Mouse (Mus musculus): ENCODE data around the gene 9230112D13Rik. TPM values are rescaled to one million over a fixed set of nuclear protein-coding genes. Genes with fewer than 3 reads are reported as not detected.

9230112D13Rik gene
- polyA plus RNA-seq, 1 experiment from 2014 or later, result not detected

- H3K9ac ChIP-seq (ENCODE audit: low read depth, low read length), result peak overlapping the region; percentile 83
- 1% methylated on average over 55 of the region's 55 CpGs for WGBS (ENCODE audit: insufficient replicate concordance)
- ATAC-seq (replicated peaks; ENCODE audit: insufficient number of reproducible peaks, low FRiP score, low TSS enrichment), result peak; percentile 70
- H3K27ac ChIP-seq (ENCODE audit: low read depth, low read length), result peak overlapping the region; percentile 84
- peak overlapping the region; percentile 87 for H3K4me2 ChIP-seq
- no peaks in the 10 kb centered on the region for H3K36me3 ChIP-seq (ENCODE audit: control insufficient read depth, insufficient read depth, low read length)
- no peaks in the 10 kb centered on the region for H3K27me3 ChIP-seq (ENCODE audit: control insufficient read depth, insufficient read depth, low read length)
- H3K4me3 ChIP-seq (ENCODE audit: low read depth, low read length), result peak overlapping the region; percentile 57
- no peaks in the 10 kb centered on the region for H3K9me3 ChIP-seq (replicated peaks; ENCODE audit: control insufficient read depth, low read length)
- H3K4me1 ChIP-seq (ENCODE audit: control insufficient read depth, insufficient read depth, low read length), result peaks cover 44% of the 10 kb centered on the region
Observed at GRCm38 (mm10) chr14:34549004-34549671, 26.5 kb upstream of the 9230112D13Rik start.

GRCm38 (mm10) chr14:34548391-34549001 lies 25.9 kb upstream of the 9230112D13Rik start:
- H3K27me3 ChIP-seq (ENCODE audit: control insufficient read depth, insufficient read depth, low read length), result no peaks in the 10 kb centered on the region
- peak overlapping the region; percentile 84 for H3K27ac ChIP-seq (ENCODE audit: low read depth, low read length)
- peak overlapping the region; percentile 57 for H3K4me3 ChIP-seq (ENCODE audit: low read depth, low read length)
- 0 out of 2 replicates have a peak, but pooled peaks have one; percentile 2 for ATAC-seq (replicated peaks; ENCODE audit: insufficient number of reproducible peaks, low FRiP score, low TSS enrichment)
- 2% methylated on average over 26 of the region's 27 CpGs for WGBS (ENCODE audit: insufficient replicate concordance)
- H3K9me3 ChIP-seq (replicated peaks; ENCODE audit: control insufficient read depth, low read length), result no peaks in the 10 kb centered on the region
- H3K9ac ChIP-seq (ENCODE audit: low read depth, low read length), result peak overlapping the region; percentile 83
- H3K36me3 ChIP-seq (ENCODE audit: control insufficient read depth, insufficient read depth, low read length), result peaks cover 2% of the 10 kb centered on the region; the same call in 1 of the 2 replicates
- peak overlapping the region; percentile 87 for H3K4me2 ChIP-seq
- H3K4me1 ChIP-seq (ENCODE audit: control insufficient read depth, insufficient read depth, low read length), result peaks cover 45% of the 10 kb centered on the region

- no peaks in the 10 kb centered on the region for H3K27me3 ChIP-seq (ENCODE audit: control insufficient read depth, insufficient read depth, low read length)
- 21% methylated on average over 2 of the region's 2 CpGs for WGBS (ENCODE audit: insufficient replicate concordance)
- H3K27ac ChIP-seq (ENCODE audit: low read depth, low read length), result peak overlapping the region; percentile 84
- ATAC-seq (replicated peaks; ENCODE audit: insufficient number of reproducible peaks, low FRiP score, low TSS enrichment), result no peak
- no peaks in the 10 kb centered on the region for H3K9me3 ChIP-seq (replicated peaks; ENCODE audit: control insufficient read depth, low read length)
- H3K4me2 ChIP-seq, result no peak overlapping the region
- no peak overlapping the region for H3K4me3 ChIP-seq (ENCODE audit: low read depth, low read length)
- no peak overlapping the region for H3K9ac ChIP-seq (ENCODE audit: low read depth, low read length)
- H3K36me3 ChIP-seq (ENCODE audit: control insufficient read depth, insufficient read depth, low read length), result peaks cover 10% of the 10 kb centered on the region
- peaks cover 50% of the 10 kb centered on the region for H3K4me1 ChIP-seq (ENCODE audit: control insufficient read depth, insufficient read depth, low read length)
Observed at GRCm38 (mm10) chr14:34544545-34544944, 21.9 kb upstream of the 9230112D13Rik start.

GRCm38 (mm10) chr14:34544001-34544400 lies 21.4 kb upstream of the 9230112D13Rik start:
- Histone ChIP-seq H3K4me3 (ENCODE audit: low read depth, low read length) (no peak overlapping the region), H3K36me3 (ENCODE audit: control insufficient read depth, insufficient read depth, low read length) (peaks cover 10% of the 10 kb centered on the region), H3K9me3 (replicated peaks; ENCODE audit: control insufficient read depth, low read length) (no peaks in the 10 kb centered on the region), H3K4me2 (peak overlapping the region; percentile 22; the same call in 1 of the 2 replicates), H3K9ac (ENCODE audit: low read depth, low read length) (no peak overlapping the region), H3K27me3 (ENCODE audit: control insufficient read depth, insufficient read depth, low read length) (no peaks in the 10 kb centered on the region), H3K27ac (ENCODE audit: low read depth, low read length) (peak overlapping the region; percentile 84), H3K4me1 (ENCODE audit: control insufficient read depth, insufficient read depth, low read length) (peaks cover 45% of the 10 kb centered on the region)
- WGBS (ENCODE audit: insufficient replicate concordance), result 61% methylated on average over 6 of the region's 6 CpGs
- ATAC-seq (replicated peaks; ENCODE audit: insufficient number of reproducible peaks, low FRiP score, low TSS enrichment), result 0 out of 2 replicates have a peak, but pooled peaks have one; percentile 9

GRCm38 (mm10) chr14:34543596-34543995 lies 21.0 kb upstream of the 9230112D13Rik start:
- Histone ChIP-seq H3K27ac (ENCODE audit: low read depth, low read length) (peak overlapping the region; percentile 84), H3K4me2 (no peak overlapping the region; the same call in 1 of the 2 replicates)

GRCm38 (mm10) chr14:34541896-34542295 lies 19.3 kb upstream of the 9230112D13Rik start:
- no peaks in the 10 kb centered on the region for H3K9me3 ChIP-seq (replicated peaks; ENCODE audit: control insufficient read depth, low read length)
- H3K4me3 ChIP-seq (ENCODE audit: low read depth, low read length), result no peak overlapping the region
- ATAC-seq (replicated peaks; ENCODE audit: insufficient number of reproducible peaks, low FRiP score, low TSS enrichment), result no peak
- peaks cover 32% of the 10 kb centered on the region for H3K4me1 ChIP-seq (ENCODE audit: control insufficient read depth, insufficient read depth, low read length)
- H3K4me2 ChIP-seq, result no peak overlapping the region
- no peak overlapping the region for H3K9ac ChIP-seq (ENCODE audit: low read depth, low read length)
- H3K36me3 ChIP-seq (ENCODE audit: control insufficient read depth, insufficient read depth, low read length), result peaks cover 14% of the 10 kb centered on the region
- H3K27me3 ChIP-seq (ENCODE audit: control insufficient read depth, insufficient read depth, low read length), result no peaks in the 10 kb centered on the region
- WGBS (ENCODE audit: insufficient replicate concordance), result 85% methylated on average over 5 of the region's 5 CpGs
- no peak overlapping the region for H3K27ac ChIP-seq (ENCODE audit: low read depth, low read length)

More at GRCm38 (mm10) chr14:34543596-34543995, 21.0 kb upstream of the 9230112D13Rik start:
- peaks cover 41% of the 10 kb centered on the region for H3K4me1 ChIP-seq (ENCODE audit: control insufficient read depth, insufficient read depth, low read length)
- peaks cover 10% of the 10 kb centered on the region for H3K36me3 ChIP-seq (ENCODE audit: control insufficient read depth, insufficient read depth, low read length)
- ATAC-seq (replicated peaks; ENCODE audit: insufficient number of reproducible peaks, low FRiP score, low TSS enrichment), result no peak
- H3K4me3 ChIP-seq (ENCODE audit: low read depth, low read length), result no peak overlapping the region
- H3K9ac ChIP-seq (ENCODE audit: low read depth, low read length), result no peak overlapping the region
- no peaks in the 10 kb centered on the region for H3K27me3 ChIP-seq (ENCODE audit: control insufficient read depth, insufficient read depth, low read length)
- WGBS (ENCODE audit: insufficient replicate concordance), result 73% methylated on average over 6 of the region's 6 CpGs
- H3K9me3 ChIP-seq (replicated peaks; ENCODE audit: control insufficient read depth, low read length), result no peaks in the 10 kb centered on the region

GRCm38 (mm10) chr14:34540685-34541162 lies 18.1 kb upstream of the 9230112D13Rik start:
- Histone ChIP-seq H3K27ac (ENCODE audit: low read depth, low read length) (peak overlapping the region; percentile 32; the same call in 1 of the 2 replicates), H3K4me3 (ENCODE audit: low read depth, low read length) (no peak overlapping the region), H3K9ac (ENCODE audit: low read depth, low read length) (no peak overlapping the region), H3K27me3 (ENCODE audit: control insufficient read depth, insufficient read depth, low read length) (no peaks in the 10 kb centered on the region), H3K9me3 (replicated peaks; ENCODE audit: control insufficient read depth, low read length) (no peaks in the 10 kb centered on the region), H3K4me1 (ENCODE audit: control insufficient read depth, insufficient read depth, low read length) (peaks cover 28% of the 10 kb centered on the region), H3K4me2 (peak overlapping the region; percentile 12; the same call in 1 of the 2 replicates), H3K36me3 (ENCODE audit: control insufficient read depth, insufficient read depth, low read length) (peaks cover 14% of the 10 kb centered on the region)
- 21% methylated on average over 15 of the region's 17 CpGs for WGBS (ENCODE audit: insufficient replicate concordance)
- no peak for ATAC-seq (replicated peaks; ENCODE audit: insufficient number of reproducible peaks, low FRiP score, low TSS enrichment)

- Histone ChIP-seq H3K9ac (ENCODE audit: low read depth, low read length) (no peak overlapping the region), H3K4me1 (ENCODE audit: control insufficient read depth, insufficient read depth, low read length) (0 out of 2 replicates have a peak, but pooled peaks cover 2% of the 10 kb centered on the region), H3K27ac (ENCODE audit: low read depth, low read length) (no peak overlapping the region), H3K36me3 (ENCODE audit: control insufficient read depth, insufficient read depth, low read length) (peaks cover 18% of the 10 kb centered on the region), H3K27me3 (ENCODE audit: control insufficient read depth, insufficient read depth, low read length) (no peaks in the 10 kb centered on the region), H3K4me3 (ENCODE audit: low read depth, low read length) (no peak overlapping the region), H3K4me2 (no peak overlapping the region), H3K9me3 (replicated peaks; ENCODE audit: control insufficient read depth, low read length) (no peaks in the 10 kb centered on the region)
- 42% methylated on average over 4 of the region's 4 CpGs for WGBS (ENCODE audit: insufficient replicate concordance)
- no peak for ATAC-seq (replicated peaks; ENCODE audit: insufficient number of reproducible peaks, low FRiP score, low TSS enrichment)
Observed at GRCm38 (mm10) chr14:34535883-34536282, 13.3 kb upstream of the 9230112D13Rik start.

Measured in heart, embryonic 11.5 days (tissue).